Mouse (Mus musculus) spleen, adult 2 months (tissue): ENCODE measurements at regions not wholly inside any gene's neighbourhood (a gene's known extent, or its start where the extent isn't known, plus 50 kb on each side); places are given as distances from the start of the nearest gene placed in this dataset.

Source experiments
- DNase-seq, 2 experiments: peaks; one replicate each; pipeline versions ENCODE4 v3.0.0 to v3.0.0-alpha.2; 2012 to 2021; ENCODE audit warnings: low spot score in 2 of 2, low read depth in 1 of 2
- H3K27ac ChIP-seq: fragments of 200-500 bp; 2 replicates; pipeline ENCODE4 v1.5.1; 2012; ENCODE audit warnings: low read length, inconsistent platforms; ENCODE audit not compliant: insufficient read depth
- H3K27me3 ChIP-seq: fragments of 200-500 bp; 2 replicates; pipeline ENCODE4 v1.6.1; 2012; ENCODE audit warnings: mild to moderate bottlenecking, moderate library complexity, low read length, inconsistent platforms; ENCODE audit not compliant: control insufficient read depth, insufficient read depth
- H3K36me3 ChIP-seq: fragments of 200-500 bp; 2 replicates; pipeline ENCODE4 v1.6.1; 2012; ENCODE audit warnings: mild to moderate bottlenecking, low read length, inconsistent platforms; ENCODE audit not compliant: control insufficient read depth, insufficient read depth
- H3K4me1 ChIP-seq: fragments of 200-500 bp; 2 replicates; pipeline ENCODE4 v1.6.1; 2011; ENCODE audit warnings: inconsistent platforms; ENCODE audit not compliant: control insufficient read depth, insufficient read depth, insufficient read length
- H3K4me3 ChIP-seq: fragments of 200-500 bp; 2 replicates; pipeline ENCODE4 v1.5.1; 2011; ENCODE audit warnings: mild to moderate bottlenecking, inconsistent platforms; ENCODE audit not compliant: insufficient read depth, insufficient read length; ENCODE audit errors: extremely low read depth
- CTCF ChIP-seq: fragments of 200-500 bp; IDR thresholded peaks from 2 replicates; pipeline ENCODE4 v1.5.1; 2011; ENCODE audit warnings: mild to moderate bottlenecking, inconsistent platforms; ENCODE audit not compliant: insufficient read depth, insufficient read length, insufficient replicate concordance; ENCODE audit errors: extremely low read depth
- POLR2A ChIP-seq: fragments of 200-500 bp; IDR thresholded peaks from 2 replicates; pipeline ENCODE4 v1.6.1; 2011; ENCODE audit warnings: low read depth, low read length, inconsistent platforms
- WGBS: fragments of 180-500 bp; shearing (Covaris S2); methylation state at CpG from one replicate; pipeline ENCODE4 v1.1.7; 2018; 5-methylcytosine and 5-hydroxymethylcytosine counted together

GRCm38 (mm10) chr11:84641601-84642000, 116.3 kb upstream of the Lhx1 start:
- 26% methylated on average over 5 of the region's 5 CpGs for WGBS
- H3K27me3 ChIP-seq: peaks cover 12% of the 10 kb centered on the region; the same call in 1 of the 2 replicates
- no peak for TF ChIP-seq CTCF

GRCm38 (mm10) chr11:84638353-84638752, 113.0 kb upstream of the Lhx1 start:
- 23% methylated on average over 9 of the region's 9 CpGs for WGBS
- DNase-seq: no peak
- Histone ChIP-seq H3K27ac (no peak overlapping the region), H3K4me3 (no peak overlapping the region), H3K27me3 (peaks cover 12% of the 10 kb centered on the region; the same call in 1 of the 2 replicates), H3K36me3 (no peaks in the 10 kb centered on the region), H3K4me1 (peaks cover 2% of the 10 kb centered on the region; the same call in 1 of the 2 replicates)
- TF ChIP-seq CTCF: no peak
- no peak for TF ChIP-seq POLR2A

More at GRCm38 (mm10) chr11:84641601-84642000, 116.3 kb upstream of the Lhx1 start:
- Histone ChIP-seq H3K4me1 (peaks cover 2% of the 10 kb centered on the region; the same call in 1 of the 2 replicates), H3K36me3 (no peaks in the 10 kb centered on the region), H3K27ac (no peak overlapping the region), H3K4me3 (no peak overlapping the region)
- DNase-seq: no peak

- H3K4me3 ChIP-seq: no peak overlapping the region
- no peak for TF ChIP-seq POLR2A
- no peak for TF ChIP-seq CTCF
- WGBS: 63% methylated on average over 8 of the region's 8 CpGs
- H3K36me3 ChIP-seq: no peaks in the 10 kb centered on the region
- 0 out of 2 replicates have a peak, but pooled peaks cover 7% of the 10 kb centered on the region for H3K27me3 ChIP-seq
- H3K27ac ChIP-seq: no peak overlapping the region
- no peak for DNase-seq
- H3K4me1 ChIP-seq: peaks cover 2% of the 10 kb centered on the region; the same call in 1 of the 2 replicates
Measured at GRCm38 (mm10) chr11:84637268-84637667, 111.9 kb upstream of the Lhx1 start.

- Histone ChIP-seq H3K27ac (no peak overlapping the region), H3K36me3 (no peaks in the 10 kb centered on the region), H3K4me3 (no peak overlapping the region), H3K4me1 (no peaks in the 10 kb centered on the region), H3K27me3 (no peaks in the 10 kb centered on the region)
- no peak for DNase-seq
- TF ChIP-seq POLR2A (no peak), CTCF (no peak)
- WGBS: 31% methylated on average over 3 of the region's 4 CpGs
Measured at GRCm38 (mm10) chr11:84634990-84635389, 109.7 kb upstream of the Lhx1 start.

- no peak for DNase-seq
- WGBS: 71% methylated on average over 8 of the region's 8 CpGs
- H3K27me3 ChIP-seq: no peaks in the 10 kb centered on the region
- no peak overlapping the region for H3K4me3 ChIP-seq
- no peaks in the 10 kb centered on the region for H3K36me3 ChIP-seq
- TF ChIP-seq POLR2A: no peak
- no peak for TF ChIP-seq CTCF
- no peaks in the 10 kb centered on the region for H3K4me1 ChIP-seq
- no peak overlapping the region for H3K27ac ChIP-seq
Measured at GRCm38 (mm10) chr11:84633300-84633699, 108.0 kb upstream of the Lhx1 start.

GRCm38 (mm10) chr11:84628111-84628510, 102.8 kb upstream of the Lhx1 start:
- no peak overlapping the region for H3K27ac ChIP-seq
- TF ChIP-seq CTCF (no peak), POLR2A (no peak)
- no peak for DNase-seq

GRCm38 (mm10) chr11:84627685-84628084, 102.3 kb upstream of the Lhx1 start:
- Histone ChIP-seq H3K36me3 (no peaks in the 10 kb centered on the region), H3K4me3 (no peak overlapping the region), H3K27me3 (no peaks in the 10 kb centered on the region), H3K4me1 (peaks cover 9% of the 10 kb centered on the region; the same call in 1 of the 2 replicates), H3K27ac (no peak overlapping the region)
- 74% methylated on average over 11 of the region's 11 CpGs for WGBS
- TF ChIP-seq POLR2A (no peak), CTCF (no peak)
- DNase-seq: no peak

More at GRCm38 (mm10) chr11:84628111-84628510, 102.8 kb upstream of the Lhx1 start:
- H3K4me3 ChIP-seq: no peak overlapping the region
- H3K36me3 ChIP-seq: no peaks in the 10 kb centered on the region
- no peaks in the 10 kb centered on the region for H3K27me3 ChIP-seq
- peaks cover 9% of the 10 kb centered on the region; the same call in 1 of the 2 replicates for H3K4me1 ChIP-seq
- 72% methylated on average over 2 of the region's 2 CpGs for WGBS
